Mouse (Mus musculus): ENCODE data around the gene Psmc2.

GRCm38 (mm10) chr5:21768506-21768905 lies 16.6 kb upstream of the Psmc2 start:
- TF ChIP-seq CTCF (IDR thresholded peaks at IDR 0.05; ENCODE audit: control insufficient read depth, insufficient read depth, low read length) (no peak), POLR2A (IDR thresholded peaks at IDR 0.05; ENCODE audit: borderline replicate concordance, control insufficient read depth, low read depth, low read length) (no peak)
